Mouse (Mus musculus): ENCODE results near the gene Pgm5.
A peak's percentile ranks its signal among the peaks of the same experiment; 100 is the strongest.
"Not testable (repeated sequence)": the region's sequence is repeated elsewhere in the genome, so short reads cannot be mapped to it uniquely, and the experiment has no call there.

Pgm5 gene

DNA sequence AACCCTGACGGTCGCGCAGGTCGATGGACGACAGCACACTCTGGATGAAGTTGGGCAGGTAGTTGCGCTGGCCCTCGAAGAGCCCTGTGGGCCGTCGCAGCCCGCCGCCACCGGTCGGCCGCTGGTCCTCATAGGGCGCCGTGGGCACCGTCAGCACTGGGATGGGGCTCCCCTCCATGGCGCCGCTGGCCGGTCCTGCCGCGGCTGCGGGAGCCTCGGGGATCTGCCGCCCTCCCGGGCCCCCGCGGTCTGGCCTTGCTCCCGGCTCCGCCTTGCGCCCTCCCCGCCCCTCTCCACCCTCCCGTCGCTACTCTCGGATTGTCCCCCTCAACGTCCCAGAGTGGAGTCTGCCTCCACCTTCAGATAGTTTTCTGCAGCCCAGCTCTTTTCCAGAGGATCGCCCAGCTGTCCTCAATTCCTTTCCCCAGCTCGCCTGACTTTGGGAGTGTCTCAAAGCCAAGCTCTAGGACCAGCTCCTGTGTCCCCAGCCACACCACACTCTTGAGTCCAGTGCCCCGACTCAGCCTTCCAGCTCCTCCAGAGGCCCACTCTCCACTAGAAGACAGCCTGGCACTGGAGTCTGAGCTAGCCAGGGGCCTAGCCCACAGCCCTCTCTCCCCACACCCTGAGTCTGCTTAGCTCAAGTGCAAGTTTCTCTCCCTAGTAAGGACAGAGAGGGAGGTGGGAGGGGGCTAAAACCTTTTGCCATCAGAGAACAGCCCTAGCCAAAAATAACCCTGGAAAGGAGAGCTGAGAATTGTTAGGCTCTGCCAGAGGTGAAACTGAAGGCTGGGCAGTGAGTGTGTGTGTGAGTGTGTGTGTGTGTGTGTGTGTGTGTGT, at the start of gene Pgm5:
Gene Pgm5, minus strand, starts transcription at position 244 of the 840 bp plus-strand sequence.
- DNase-seq, result peak; percentile 3

DNA sequence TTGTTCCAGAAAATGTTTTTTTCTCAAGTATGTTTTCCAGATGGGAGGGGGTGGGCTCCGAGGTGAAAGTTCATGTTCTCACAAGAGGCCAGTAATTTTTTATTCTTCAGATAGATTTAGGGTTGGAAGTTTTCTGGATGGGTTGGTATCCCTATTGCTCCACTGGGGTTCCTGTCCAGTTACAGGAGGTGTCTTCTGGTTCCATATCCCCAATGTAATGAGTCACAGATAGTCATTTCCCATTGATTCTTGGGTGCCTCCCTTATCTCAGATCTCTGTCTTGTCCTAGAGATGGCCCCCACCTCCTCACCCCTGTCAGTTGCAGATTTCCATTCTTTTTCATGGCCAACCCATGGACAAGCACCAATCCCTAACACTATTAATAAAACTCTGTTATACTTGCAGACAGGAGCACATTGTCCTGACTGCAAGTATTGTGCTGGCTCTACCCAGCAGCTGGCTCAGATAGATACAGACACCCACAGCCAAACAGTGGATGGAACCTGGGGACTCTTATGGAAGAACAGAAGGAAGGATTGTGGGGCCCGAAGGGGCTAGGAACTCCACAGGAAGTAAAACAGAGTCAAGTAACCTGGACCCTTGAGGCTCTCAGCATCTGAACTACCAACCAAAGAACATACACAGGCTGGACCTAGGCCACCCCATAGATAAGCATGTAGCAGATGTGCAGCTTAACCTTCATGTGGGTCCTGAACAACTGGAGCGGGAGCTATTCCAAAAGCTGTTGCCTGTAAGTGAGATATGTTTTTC, 46.9 kb upstream of the Pgm5 start:
- no peak for DNase-seq

- no peak for DNase-seq
Observed at GRCm38 (mm10) chr19:24907655-24908054, 46.0 kb upstream of the Pgm5 start.

- no peak for DNase-seq
Observed at GRCm38 (mm10) chr19:24902821-24903220, 41.2 kb upstream of the Pgm5 start.

DNA sequence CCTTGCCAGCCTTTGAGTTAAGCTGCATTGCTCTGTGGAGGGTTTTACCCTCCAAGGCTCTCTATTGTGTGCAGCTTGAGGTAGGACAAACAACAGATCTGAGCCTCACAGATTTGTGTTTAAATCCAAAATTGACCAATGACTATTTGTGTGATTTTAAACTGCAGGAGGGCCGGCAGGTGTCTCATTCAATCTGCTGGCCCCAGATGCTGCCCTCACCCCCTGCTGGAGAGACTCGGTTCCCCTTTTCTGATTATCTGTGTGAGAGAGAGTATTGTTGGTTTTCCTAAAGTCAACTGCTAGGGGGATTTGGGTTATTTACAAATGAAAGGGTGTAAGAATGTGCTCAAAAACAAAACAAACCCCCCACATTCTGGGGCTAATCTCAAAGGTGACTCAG, 40.6 kb upstream of the Pgm5 start:
- DNase-seq, result no peak

DNA sequence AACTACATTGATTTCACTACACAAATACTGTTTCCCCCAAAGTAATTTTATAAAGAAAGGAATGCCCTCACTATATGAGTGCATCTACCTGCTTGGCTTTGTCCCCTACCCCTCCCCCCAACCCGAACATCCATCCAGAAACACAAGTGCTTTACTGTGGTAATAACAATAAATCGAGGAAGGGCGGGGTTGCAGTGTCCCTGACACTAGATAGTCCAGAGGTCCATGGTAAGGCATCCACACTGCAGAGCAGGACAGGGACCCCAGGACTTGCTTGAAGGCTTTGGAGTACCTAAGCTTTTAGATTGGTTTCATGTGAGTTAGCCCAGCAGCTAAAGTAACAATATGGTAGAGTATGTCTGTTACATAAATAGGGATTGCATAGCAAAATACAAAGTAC, 40.0 kb upstream of the Pgm5 start:
- no peak for DNase-seq

DNA sequence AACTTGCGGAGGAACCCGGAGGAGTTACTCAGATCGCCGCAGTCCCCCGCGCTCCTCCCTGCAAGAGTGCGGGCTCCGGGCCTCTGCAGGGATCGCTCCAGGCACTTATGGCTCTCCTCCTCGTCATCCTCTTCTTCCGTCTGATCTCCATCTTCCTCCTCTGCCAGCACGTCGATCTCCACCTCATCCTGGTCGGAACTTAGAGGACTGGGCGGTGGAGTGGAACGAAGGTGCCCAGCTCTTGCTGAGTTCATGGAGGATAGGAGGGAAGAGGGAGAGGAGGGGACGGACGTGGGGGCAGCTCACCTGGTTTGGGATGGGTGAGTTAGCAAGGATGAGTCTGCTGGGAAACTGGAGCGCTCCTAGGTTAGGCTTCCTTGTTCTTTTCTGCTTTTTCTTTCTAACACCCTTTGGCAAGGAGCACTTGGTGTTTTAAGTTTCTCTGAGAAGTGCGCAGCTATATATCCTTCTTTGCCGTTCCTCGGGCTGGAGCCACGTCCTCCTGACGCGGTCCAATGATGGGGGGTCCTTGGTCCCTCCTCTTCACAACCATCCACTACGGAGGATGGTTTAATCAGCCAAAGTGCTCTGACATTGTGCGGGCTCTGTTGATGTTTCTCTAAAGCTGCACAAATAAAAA, 39.0 kb upstream of the Pgm5 start, which contains the start of gene Foxd4:
Gene Foxd4, minus strand, starts transcription at position 617 of the 640 bp plus-strand sequence.
- no peak for DNase-seq

DNA sequence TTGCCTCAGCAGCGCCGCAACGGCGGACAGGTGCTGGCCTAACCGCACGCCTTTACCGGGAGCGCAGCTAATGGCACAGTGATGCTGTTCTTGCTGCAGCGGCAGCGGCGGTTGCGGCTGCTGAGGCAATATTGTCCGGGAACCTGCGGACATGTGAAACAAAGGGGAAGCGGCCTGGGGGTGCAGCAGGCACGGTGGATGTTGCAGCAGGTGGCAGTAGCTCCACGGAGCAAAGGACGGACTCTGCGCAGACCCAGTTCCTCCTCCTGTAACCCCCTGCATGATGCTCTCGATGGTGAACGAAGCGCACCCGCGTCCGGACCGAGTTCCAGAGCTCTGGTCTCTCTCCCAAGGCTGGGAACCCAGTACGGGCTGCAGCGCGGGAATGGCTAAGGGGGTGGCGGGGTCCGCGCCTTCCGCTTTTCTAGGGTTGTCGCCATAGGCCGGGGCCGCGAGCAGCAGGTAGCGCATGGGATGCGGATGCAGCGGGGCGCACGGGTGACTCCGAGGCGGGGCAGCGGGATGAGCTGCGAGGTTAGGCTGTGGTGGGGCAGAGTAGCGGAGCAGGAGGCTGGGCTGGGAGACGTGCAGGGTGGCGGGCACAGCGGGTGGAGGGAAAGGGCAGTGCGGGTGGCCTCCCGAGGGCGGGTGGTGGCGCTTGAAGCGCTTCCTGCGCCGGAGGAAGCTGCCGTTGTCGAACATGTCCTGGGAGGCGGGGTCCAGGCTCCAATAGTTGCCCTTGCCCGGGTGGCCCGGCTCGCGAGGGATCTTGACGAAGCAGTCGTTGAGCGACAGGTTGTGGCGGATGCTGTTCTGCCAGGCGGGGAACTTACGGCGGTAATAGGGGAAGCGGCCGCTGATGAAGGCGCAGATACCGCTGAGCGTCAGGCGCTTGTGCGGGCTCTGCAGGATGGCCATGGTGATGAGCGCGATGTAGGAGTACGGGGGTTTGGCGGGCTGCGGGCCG, 38.2 kb upstream of the Pgm5 start:
- no peak for DNase-seq

DNA sequence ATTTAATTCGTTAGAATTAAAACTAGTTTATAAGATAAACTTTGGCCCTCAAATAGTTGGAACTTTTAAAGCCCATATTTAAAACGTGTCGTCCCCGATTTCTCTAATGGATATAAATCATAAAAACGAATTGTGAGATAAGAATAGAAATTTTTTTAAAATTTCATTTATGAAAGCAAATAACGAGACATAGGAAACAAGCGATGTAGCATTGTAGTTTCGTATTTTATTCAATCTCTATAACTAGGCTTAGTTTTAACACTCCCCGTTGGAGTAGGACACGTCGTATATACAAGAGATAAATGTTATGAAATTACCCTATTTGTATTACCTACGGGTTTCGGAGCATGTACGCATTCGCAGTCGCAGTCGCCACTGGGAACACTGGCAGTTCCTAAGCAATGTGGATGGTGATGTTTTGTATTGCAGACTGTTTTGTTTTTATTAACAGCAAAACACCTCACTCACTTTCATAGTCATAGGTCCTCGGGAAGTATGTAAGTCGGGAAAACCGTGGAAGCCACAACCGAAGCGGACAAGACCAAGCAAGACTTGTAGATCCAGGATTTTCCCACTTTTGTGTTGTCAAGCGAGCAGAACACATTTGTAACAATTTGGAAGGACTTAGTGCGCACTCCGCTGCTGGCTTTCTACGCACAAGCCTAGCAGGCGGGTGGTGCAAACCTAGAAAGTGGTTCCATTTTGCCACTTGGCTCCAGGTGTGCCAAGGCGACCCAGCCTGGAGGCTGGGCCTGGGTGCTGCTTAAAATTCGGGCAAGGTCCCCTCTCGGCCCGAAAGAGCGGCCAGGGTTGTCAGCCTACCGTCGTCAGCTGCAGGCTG, 37.3 kb upstream of the Pgm5 start:
- DNase-seq, result no peak

- no peak for DNase-seq
Observed at GRCm38 (mm10) chr19:24897896-24898736, 36.5 kb upstream of the Pgm5 start.

DNA sequence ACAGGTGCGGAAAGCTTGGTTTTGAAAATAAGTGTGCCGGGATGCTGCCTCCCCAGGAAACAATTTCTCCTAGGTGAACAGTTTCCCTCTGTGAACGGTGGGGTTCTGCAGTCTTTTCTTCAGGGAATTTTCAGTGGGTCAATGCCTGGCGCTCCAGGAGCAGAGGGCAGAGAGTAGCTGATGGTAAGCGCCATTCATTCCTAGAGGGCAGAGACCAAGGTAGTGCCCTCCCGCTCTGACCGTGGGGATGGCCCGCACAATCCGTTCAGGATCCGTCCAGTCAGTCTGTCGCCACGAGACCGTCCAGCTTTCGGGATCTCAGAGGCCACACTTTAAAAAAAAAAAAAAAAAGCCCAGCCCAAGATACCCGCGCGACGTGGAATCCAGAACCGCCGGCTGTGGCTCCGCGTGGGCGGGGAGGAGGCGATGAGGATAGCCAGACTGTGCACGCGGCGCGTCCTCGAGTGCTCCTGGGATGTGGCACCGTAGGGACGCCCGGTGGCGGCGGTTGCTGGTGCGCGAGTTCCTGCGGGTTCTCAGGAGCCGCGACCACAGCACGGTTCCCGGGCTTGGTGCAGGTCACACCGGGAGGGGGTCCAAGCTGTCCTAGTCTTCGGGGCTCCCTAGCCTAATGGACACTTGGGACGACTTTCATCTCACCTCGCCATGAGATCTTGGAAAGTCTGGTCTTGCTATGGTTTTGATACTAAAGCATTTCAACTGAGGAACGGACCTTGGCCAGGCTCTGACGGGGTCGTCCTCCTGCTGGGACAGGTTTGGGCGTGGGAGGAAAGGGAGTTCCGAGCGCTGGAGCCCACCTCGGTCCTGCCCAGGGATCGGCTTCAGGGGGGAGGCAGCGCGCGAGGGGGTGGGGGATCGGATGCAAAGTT, 35.6 kb upstream of the Pgm5 start:
- no peak for DNase-seq

DNA sequence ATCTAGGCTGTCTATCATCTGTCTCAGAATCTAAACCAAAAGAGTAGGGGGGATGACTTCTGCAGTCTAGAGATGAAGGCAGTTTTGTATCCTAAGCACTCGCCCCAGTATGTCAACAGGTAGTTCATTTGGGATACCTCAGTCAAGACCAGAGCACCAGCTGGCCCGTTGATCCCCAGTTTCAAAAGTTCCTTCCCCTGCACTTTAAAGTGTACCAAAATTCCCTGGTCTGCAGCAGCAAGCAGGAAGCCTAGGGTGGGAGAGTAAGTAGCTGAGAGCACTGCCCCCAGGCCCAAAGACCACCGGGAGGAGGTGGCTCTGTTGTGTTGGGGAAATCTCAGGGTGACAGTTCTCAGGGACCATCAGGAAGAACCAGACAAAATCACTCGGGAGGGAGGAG, 34.9 kb upstream of the Pgm5 start:
- DNase-seq, result no peak

- no peak for DNase-seq
Observed at GRCm38 (mm10) chr19:24886888-24887287, 25.2 kb upstream of the Pgm5 start.

GRCm38 (mm10) chr19:24885504-24885903, 23.8 kb upstream of the Pgm5 start:
- no peak for DNase-seq

DNA sequence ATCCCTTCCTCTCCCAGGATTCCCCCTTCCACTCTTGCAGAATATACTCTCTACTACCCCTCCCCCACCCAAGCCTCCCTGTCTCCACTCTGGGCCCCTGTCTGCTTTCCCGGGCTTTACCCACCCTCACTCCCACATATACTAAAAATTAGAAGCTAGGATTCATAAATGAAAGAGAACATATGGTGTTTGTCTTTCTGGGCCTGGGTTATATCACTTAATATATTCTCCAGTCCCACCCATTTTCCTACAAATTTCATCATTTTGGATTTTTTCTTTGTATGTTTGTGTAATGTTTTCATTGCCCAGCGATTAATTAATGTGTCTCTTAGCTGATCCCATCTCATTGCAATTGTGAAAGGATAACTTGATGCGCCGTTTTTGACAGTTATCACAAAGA, 19.6 kb upstream of the Pgm5 start:
- DNase-seq, result no peak

DNA sequence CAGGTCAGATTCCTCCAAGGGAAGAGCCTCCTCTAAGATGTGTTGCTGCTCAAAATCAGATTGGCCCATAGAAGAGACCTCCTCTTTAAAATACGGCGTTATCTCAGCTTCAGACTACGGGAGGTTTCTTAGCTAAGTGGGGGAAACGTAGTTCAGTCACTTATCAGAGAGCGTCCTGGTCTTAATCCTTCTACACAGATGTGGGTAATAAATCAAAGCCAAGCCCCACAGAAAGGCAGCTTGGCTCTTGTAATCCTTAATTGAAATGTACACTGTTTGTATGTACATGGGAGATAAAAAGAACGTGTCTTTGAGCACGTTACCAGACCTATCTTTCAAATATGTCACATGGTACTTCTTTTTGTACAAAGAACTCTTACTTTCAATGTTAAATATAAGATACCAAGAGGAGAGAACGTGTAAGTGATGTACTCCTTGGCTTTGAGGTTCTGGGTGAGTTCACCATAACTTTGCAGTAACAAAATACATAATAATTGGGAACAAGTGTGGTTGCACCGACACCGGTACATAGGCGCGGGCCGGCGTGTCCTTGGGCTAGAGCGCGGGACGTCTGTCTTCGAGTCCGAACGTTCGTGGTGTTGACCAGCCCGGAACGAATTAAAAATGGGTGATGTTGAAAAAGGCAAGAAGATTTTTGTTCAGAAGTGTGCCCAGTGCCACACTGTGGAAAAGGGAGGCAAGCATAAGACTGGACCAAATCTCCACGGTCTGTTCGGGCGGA, 13.6 kb upstream of the Pgm5 start, which contains the start of gene Gm10053:
Gene Gm10053, plus strand, starts transcription at position 558 of the 742 bp plus-strand sequence.
- not testable (repeated sequence) for DNase-seq

DNA sequence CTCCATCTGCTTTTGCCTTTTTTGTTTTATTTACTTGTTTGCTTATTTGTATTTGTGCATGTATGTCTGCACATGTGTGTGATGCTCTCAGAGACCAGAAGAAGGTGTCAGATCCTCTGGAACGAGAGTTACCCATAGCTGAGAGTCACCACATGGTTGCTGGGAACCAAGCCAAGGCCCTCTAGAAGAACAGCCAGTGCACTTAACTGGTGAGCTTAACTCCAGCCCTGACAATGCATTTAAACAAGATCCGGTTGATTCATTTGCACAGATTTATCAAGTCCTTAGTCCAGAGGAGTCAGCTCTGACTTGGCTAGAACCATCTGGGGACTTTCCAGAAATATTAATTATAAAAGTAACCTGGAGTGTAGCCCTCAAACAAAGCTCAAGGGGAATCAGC, 12.2 kb upstream of the Pgm5 start:
- no peak for DNase-seq

DNA sequence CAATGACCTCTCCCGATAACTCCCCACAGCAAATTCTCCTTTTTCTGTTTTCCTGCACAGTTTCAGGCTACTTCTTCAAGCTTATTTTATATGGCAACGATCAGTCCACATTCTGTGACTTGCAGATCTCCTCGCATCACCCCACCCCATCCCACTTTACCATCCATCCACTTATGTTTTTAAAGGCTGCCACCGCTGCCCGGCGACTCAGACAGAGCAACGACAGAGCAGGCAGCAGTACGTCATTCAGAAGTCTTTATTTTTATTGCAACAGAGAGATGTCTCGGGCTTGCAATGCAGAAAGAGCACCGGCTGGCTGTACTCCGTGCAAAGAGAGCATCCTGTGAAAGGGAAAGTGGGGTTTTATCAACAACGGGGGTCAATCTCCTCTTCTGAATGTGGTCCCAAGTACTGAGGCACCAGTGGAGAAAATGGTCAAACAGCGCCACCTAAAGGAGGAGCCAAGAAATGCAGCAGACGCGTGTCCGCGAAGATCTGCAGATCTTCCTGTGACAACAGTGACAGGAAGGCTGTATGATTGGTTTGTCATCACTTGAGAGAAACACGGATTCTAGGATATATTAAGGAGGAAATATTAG, 9.5 kb upstream of the Pgm5 start:
- peak; percentile 21 for DNase-seq
